Mouse (Mus musculus): ENCODE data around the gene Eif4a2.

The Eif4a2 gene

GRCm38 (mm10) chr16:23103038-23103745 lies 4.1 kb upstream of the Eif4a2 start:
- in situ Hi-C loops (cut with MboI, MseI), result loop anchor here (25.0 kb wide), 1 partner anchor 841 kb away; the partner anchor contains the start of gene Tra2b

GRCm38 (mm10) chr16:23103841-23104240 lies 3.4 kb upstream of the Eif4a2 start:
- in situ Hi-C loops (cut with MboI, MseI), result loop anchor here (25.0 kb wide), 1 partner anchor 842 kb away; the partner anchor contains the start of gene Tra2b

GRCm38 (mm10) chr16:23106121-23106520 lies 1.1 kb upstream of the Eif4a2 start:
- in situ Hi-C loops (cut with MboI, MseI), result loop anchor here (25.0 kb wide), 1 partner anchor 844 kb away; the partner anchor contains the start of gene Tra2b

GRCm38 (mm10) chr16:23107946-23108759 lies 909 bp downstream of the Eif4a2 start:
- in situ Hi-C loops (cut with MboI, MseI), result loop anchor here (25.0 kb wide), 1 partner anchor 846 kb away; the partner anchor contains the start of gene Tra2b

- in situ Hi-C loops (cut with MboI, MseI), result loop anchor here (25.0 kb wide), 1 partner anchor 847 kb away; the partner anchor contains the start of gene Tra2b
These were observed 1.7 kb downstream of the Eif4a2 start for GRCm38 (mm10) chr16:23108943-23109342.

- in situ Hi-C loops (cut with MboI, MseI), result loop anchor here (5.0 to 25.0 kb wide), 2 partner anchors 63 to 847 kb away; partner anchors contain the start of gene Tra2b
These were observed 2.4 kb downstream of the Eif4a2 start for GRCm38 (mm10) chr16:23109350-23110280.

GRCm38 (mm10) chr16:23112348-23112747 lies 5.1 kb downstream of the Eif4a2 start:
- in situ Hi-C loops (cut with MboI, MseI), result loop anchor here (5.0 to 25.0 kb wide), 2 partner anchors 60 to 850 kb away; partner anchors contain the start of gene Tra2b

- in situ Hi-C loops (cut with MboI, MseI), result loop anchor here (5.0 to 25.0 kb wide), 2 partner anchors 59 to 851 kb away; partner anchors contain the start of gene Tra2b
These were observed 5.7 kb downstream of the Eif4a2 start for GRCm38 (mm10) chr16:23112861-23113435.

- in situ Hi-C loops (cut with MboI, MseI), result loop anchor here (5.0 to 25.0 kb wide), 2 partner anchors 58 to 852 kb away; partner anchors contain the start of gene Tra2b
These were observed 6.7 kb downstream of the Eif4a2 start for GRCm38 (mm10) chr16:23113903-23114302.

GRCm38 (mm10) chr16:23114339-23115171 lies 7.3 kb downstream of the Eif4a2 start:
- in situ Hi-C loops (cut with MboI, MseI), result loop anchor here (5.0 to 25.0 kb wide), 2 partner anchors 58 to 852 kb away; partner anchors contain the start of gene Tra2b

GRCm38 (mm10) chr16:23115486-23115885 lies 8.2 kb downstream of the Eif4a2 start:
- in situ Hi-C loops (cut with MboI, MseI), result loop anchor here (25.0 kb wide), 1 partner anchor 853 kb away; the partner anchor contains the start of gene Tra2b

- in situ Hi-C loops (cut with MboI, MseI), result loop anchor here (25.0 kb wide), 1 partner anchor 855 kb away; the partner anchor contains the start of gene Tra2b
These were observed 9.9 kb downstream of the Eif4a2 start for GRCm38 (mm10) chr16:23117173-23117572.

- in situ Hi-C loops (cut with MboI, MseI), result loop anchor here (25.0 kb wide), 1 partner anchor 860 kb away; the partner anchor contains the start of gene Tra2b
These were observed 15.2 kb downstream of the Eif4a2 start for GRCm38 (mm10) chr16:23122446-23122845.

- in situ Hi-C loops (cut with MboI, MseI), result loop anchor here (25.0 kb wide), 1 partner anchor 861 kb away; the partner anchor contains the start of gene Tra2b
These were observed 15.9 kb downstream of the Eif4a2 start for GRCm38 (mm10) chr16:23123104-23123503.

GRCm38 (mm10) chr16:23124398-23124797 lies 17.2 kb downstream of the Eif4a2 start:
- in situ Hi-C loops (cut with MboI, MseI), result loop anchor here (25.0 kb wide), 1 partner anchor 862 kb away; the partner anchor contains the start of gene Tra2b

GRCm38 (mm10) chr16:23127311-23127672 lies 20.0 kb downstream of the Eif4a2 start:
- in situ Hi-C loops (cut with MboI, MseI), result no loop called here

GRCm38 (mm10) chr16:23127673-23128375 lies 20.6 kb downstream of the Eif4a2 start, which contains the start of gene Rfc4:
TSS of gene Rfc4 (minus strand) at chr16:23127737.
- in situ Hi-C loops (cut with MboI, MseI), result no loop called here

- in situ Hi-C loops (cut with MboI, MseI), result no loop called here
These were observed 23.1 kb downstream of the Eif4a2 start for GRCm38 (mm10) chr16:23130303-23130702.

All from T-helper 2 cell (primary cell).